Mouse (Mus musculus) bone marrow, adult 2 months (tissue): ENCODE data around the gene Tfap2a.

Source experiments
- CTCF ChIP-seq: fragments of 200-500 bp; IDR thresholded peaks from 2 replicates; pipeline ENCODE4 v1.5.1; 2011; ENCODE audit warnings: low read length, control low read depth; ENCODE audit not compliant: control insufficient read depth, insufficient read depth
- POLR2A ChIP-seq: fragments of 200-500 bp; IDR thresholded peaks from 2 replicates; pipeline ENCODE4 v1.6.1; 2011; ENCODE audit warnings: low read depth, mild to moderate bottlenecking, control low read depth, low read length, borderline replicate concordance; ENCODE audit not compliant: control insufficient read depth

DNA sequence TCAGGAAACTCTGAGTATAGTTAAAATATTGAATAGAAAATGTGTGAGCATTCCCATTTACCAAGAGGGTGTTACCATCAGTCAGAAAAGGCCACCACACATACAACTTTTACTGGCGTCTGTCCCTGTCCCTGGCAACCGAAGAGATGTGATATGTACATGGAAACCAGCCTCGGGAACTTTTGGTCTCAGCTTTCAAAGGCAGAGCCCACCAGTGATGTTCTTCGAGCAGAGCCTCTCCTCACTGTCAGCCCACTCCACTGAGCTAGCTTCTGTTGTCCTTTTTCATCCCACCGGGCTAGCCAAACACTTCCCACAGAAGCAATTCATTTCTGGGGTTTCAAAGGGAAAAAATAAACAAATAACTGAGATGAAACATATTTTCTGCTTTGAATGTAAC is 29.9 kb downstream of the Tfap2a start:
- no peak for TF ChIP-seq POLR2A
- TF ChIP-seq CTCF = no peak
